Mouse (Mus musculus) adrenal gland, adult 18-20 months (tissue): ENCODE results near the gene Hoxd13. TPM values are rescaled to one million over a fixed set of nuclear protein-coding genes. Genes with fewer than 3 reads are reported as not detected.

Experiments
- DNase-seq, 2 experiments: peaks; one replicate each; pipeline ENCODE4 v3.0.0; 2021 to 2022; ENCODE audit warnings: low spot score in 2 of 2
- long read RNA-seq, 2 experiments: library from polyadenylated mRNA; stranded (forward); transcript quantifications; one replicate each; pipeline ENCODE4 v2.0.0; 2021
- total RNA-seq, 2 experiments: library from RNA; stranded (reverse); gene quantifications; 1 replicate in 1 of 2; 2 replicates in 1 of 2; pipeline ENCODE4 v1.2.3; 2021

The Hoxd13 gene
- not detected for total RNA-seq
- long read RNA-seq, experiment 1, result 0 reads
- long read RNA-seq, experiment 2, result 0 reads

GRCm38 (mm10) chr2:74667842-74668357, at the start of gene Hoxd13:
Hoxd13 (plus strand) TSS chr2:74668310.
- no peak for DNase-seq

GRCm38 (mm10) chr2:74619676-74620246, 48.3 kb upstream of the Hoxd13 start:
- DNase-seq, result no peak

GRCm38 (mm10) chr2:74620368-74620767, 47.7 kb upstream of the Hoxd13 start:
- DNase-seq, result no peak

GRCm38 (mm10) chr2:74635412-74635811, 32.7 kb upstream of the Hoxd13 start:
- no peak for DNase-seq

- no peak for DNase-seq
Observed at GRCm38 (mm10) chr2:74642431-74642830, 25.7 kb upstream of the Hoxd13 start.

GRCm38 (mm10) chr2:74645631-74646030, 22.5 kb upstream of the Hoxd13 start:
- DNase-seq, result no peak

- DNase-seq, result no peak
Observed at GRCm38 (mm10) chr2:74647082-74647864, 20.8 kb upstream of the Hoxd13 start.

GRCm38 (mm10) chr2:74652996-74653340, 15.1 kb upstream of the Hoxd13 start:
- DNase-seq, result no peak

- no peak for DNase-seq
Observed at GRCm38 (mm10) chr2:74653781-74654535, 14.2 kb upstream of the Hoxd13 start.

- no peak for DNase-seq
Observed at GRCm38 (mm10) chr2:74654743-74655419, 13.2 kb upstream of the Hoxd13 start.

GRCm38 (mm10) chr2:74655420-74655781, 12.7 kb upstream of the Hoxd13 start:
- no peak for DNase-seq

GRCm38 (mm10) chr2:74655821-74656631, 12.1 kb upstream of the Hoxd13 start:
- DNase-seq, result no peak

GRCm38 (mm10) chr2:74656632-74657021, 11.5 kb upstream of the Hoxd13 start:
- no peak for DNase-seq

GRCm38 (mm10) chr2:74657251-74658023, 10.7 kb upstream of the Hoxd13 start:
- no peak for DNase-seq

GRCm38 (mm10) chr2:74658024-74658666, 10.0 kb upstream of the Hoxd13 start:
- DNase-seq, result no peak

GRCm38 (mm10) chr2:74658667-74659371, 9.3 kb upstream of the Hoxd13 start:
- DNase-seq, result no peak

GRCm38 (mm10) chr2:74659507-74660005, 8.6 kb upstream of the Hoxd13 start, which contains the start of gene Evx2:
Evx2 (minus strand) TSS chr2:74659557.
- DNase-seq, result no peak
